Mouse (Mus musculus) spleen, adult 2 months (tissue): ENCODE measurements at regions not wholly inside any gene's neighbourhood (a gene's known extent, or its start where the extent isn't known, plus 50 kb on each side); places are given as distances from the start of the nearest gene placed in this dataset.

ENCODE experiments used
- DNase-seq, 2 experiments: peaks; one replicate each; pipeline versions ENCODE4 v3.0.0 to v3.0.0-alpha.2; 2012 to 2021; ENCODE audit warnings: low spot score in 2 of 2, low read depth in 1 of 2
- H3K27ac ChIP-seq: fragments of 200-500 bp; 2 replicates; pipeline ENCODE4 v1.5.1; 2012; ENCODE audit warnings: low read length, inconsistent platforms; ENCODE audit not compliant: insufficient read depth
- H3K27me3 ChIP-seq: fragments of 200-500 bp; 2 replicates; pipeline ENCODE4 v1.6.1; 2012; ENCODE audit warnings: mild to moderate bottlenecking, moderate library complexity, low read length, inconsistent platforms; ENCODE audit not compliant: control insufficient read depth, insufficient read depth
- H3K36me3 ChIP-seq: fragments of 200-500 bp; 2 replicates; pipeline ENCODE4 v1.6.1; 2012; ENCODE audit warnings: mild to moderate bottlenecking, low read length, inconsistent platforms; ENCODE audit not compliant: control insufficient read depth, insufficient read depth
- H3K4me1 ChIP-seq: fragments of 200-500 bp; 2 replicates; pipeline ENCODE4 v1.6.1; 2011; ENCODE audit warnings: inconsistent platforms; ENCODE audit not compliant: control insufficient read depth, insufficient read depth, insufficient read length
- H3K4me3 ChIP-seq: fragments of 200-500 bp; 2 replicates; pipeline ENCODE4 v1.5.1; 2011; ENCODE audit warnings: mild to moderate bottlenecking, inconsistent platforms; ENCODE audit not compliant: insufficient read depth, insufficient read length; ENCODE audit errors: extremely low read depth
- CTCF ChIP-seq: fragments of 200-500 bp; IDR thresholded peaks from 2 replicates; pipeline ENCODE4 v1.5.1; 2011; ENCODE audit warnings: mild to moderate bottlenecking, inconsistent platforms; ENCODE audit not compliant: insufficient read depth, insufficient read length, insufficient replicate concordance; ENCODE audit errors: extremely low read depth
- POLR2A ChIP-seq: fragments of 200-500 bp; IDR thresholded peaks from 2 replicates; pipeline ENCODE4 v1.6.1; 2011; ENCODE audit warnings: low read depth, low read length, inconsistent platforms
- WGBS: fragments of 180-500 bp; shearing (Covaris S2); methylation state at CpG from one replicate; pipeline ENCODE4 v1.1.7; 2018; 5-methylcytosine and 5-hydroxymethylcytosine counted together

GRCm38 (mm10) chr13:55983851-55984250, 147.9 kb upstream of the Pitx1 start:
- H3K4me1 ChIP-seq = no peaks in the 10 kb centered on the region
- no peaks in the 10 kb centered on the region for H3K36me3 ChIP-seq
- WGBS = 65% methylated on average over 9 of the region's 9 CpGs
- DNase-seq = no peak
- H3K4me3 ChIP-seq = no peak overlapping the region
- no peak for TF ChIP-seq POLR2A
- no peaks in the 10 kb centered on the region for H3K27me3 ChIP-seq
- no peak overlapping the region for H3K27ac ChIP-seq

- 74% methylated on average over 6 of the region's 6 CpGs for WGBS
- no peaks in the 10 kb centered on the region for H3K27me3 ChIP-seq
- no peak overlapping the region for H3K4me3 ChIP-seq
- TF ChIP-seq POLR2A (no peak), CTCF (no peak)
- no peaks in the 10 kb centered on the region for H3K36me3 ChIP-seq
- DNase-seq = no peak
- no peak overlapping the region for H3K27ac ChIP-seq
- no peaks in the 10 kb centered on the region for H3K4me1 ChIP-seq
Observed at GRCm38 (mm10) chr13:55981041-55981440, 145.0 kb upstream of the Pitx1 start.

GRCm38 (mm10) chr13:55977902-55978301, 141.9 kb upstream of the Pitx1 start:
- H3K27me3 ChIP-seq = no peaks in the 10 kb centered on the region
- no peaks in the 10 kb centered on the region for H3K36me3 ChIP-seq
- H3K4me3 ChIP-seq = no peak overlapping the region
- TF ChIP-seq POLR2A = no peak
- no peak for TF ChIP-seq CTCF
- WGBS = 41% methylated on average over 3 of the region's 3 CpGs
- no peak for DNase-seq
- H3K27ac ChIP-seq = no peak overlapping the region
- no peaks in the 10 kb centered on the region for H3K4me1 ChIP-seq

GRCm38 (mm10) chr13:55976911-55977381, 141.0 kb upstream of the Pitx1 start:
- Histone ChIP-seq H3K27ac (no peak overlapping the region), H3K4me3 (no peak overlapping the region), H3K36me3 (no peaks in the 10 kb centered on the region), H3K4me1 (no peaks in the 10 kb centered on the region), H3K27me3 (no peaks in the 10 kb centered on the region)
- DNase-seq = no peak
- no peak for TF ChIP-seq POLR2A
- no peak for TF ChIP-seq CTCF
- 61% methylated on average over 10 of the region's 10 CpGs for WGBS

GRCm38 (mm10) chr13:55974105-55974504, 138.1 kb upstream of the Pitx1 start:
- no peak for TF ChIP-seq POLR2A
- TF ChIP-seq CTCF = no peak

GRCm38 (mm10) chr13:55970687-55971086, 134.7 kb upstream of the Pitx1 start:
- Histone ChIP-seq H3K4me1 (no peaks in the 10 kb centered on the region), H3K4me3 (no peak overlapping the region), H3K27ac (no peak overlapping the region), H3K36me3 (no peaks in the 10 kb centered on the region), H3K27me3 (no peaks in the 10 kb centered on the region)
- no peak for DNase-seq
- 85% methylated on average over 6 of the region's 6 CpGs for WGBS
- no peak for TF ChIP-seq CTCF
- TF ChIP-seq POLR2A = no peak

More at GRCm38 (mm10) chr13:55974105-55974504, 138.1 kb upstream of the Pitx1 start:
- H3K27me3 ChIP-seq = no peaks in the 10 kb centered on the region
- H3K27ac ChIP-seq = no peak overlapping the region
- H3K4me1 ChIP-seq = no peaks in the 10 kb centered on the region
- DNase-seq = no peak
- H3K36me3 ChIP-seq = no peaks in the 10 kb centered on the region
- H3K4me3 ChIP-seq = no peak overlapping the region
- WGBS = 76% methylated on average over 5 of the region's 5 CpGs

- Histone ChIP-seq H3K4me3 (no peak overlapping the region), H3K27me3 (no peaks in the 10 kb centered on the region), H3K4me1 (no peaks in the 10 kb centered on the region), H3K27ac (no peak overlapping the region), H3K36me3 (no peaks in the 10 kb centered on the region)
- no peak for TF ChIP-seq POLR2A
- TF ChIP-seq CTCF = no peak
- no peak for DNase-seq
- WGBS = 82% methylated on average over 4 of the region's 4 CpGs
Observed at GRCm38 (mm10) chr13:55969473-55969872, 133.5 kb upstream of the Pitx1 start.
